Mouse (Mus musculus): Measurements from ENCODE around the gene Dync1i1. TPM values are rescaled to one million over a fixed set of nuclear protein-coding genes. Genes with fewer than 3 reads are reported as not detected.

Dync1i1 gene
- polyA plus RNA-seq, 1 experiment = 3.9 TPM

DNA sequence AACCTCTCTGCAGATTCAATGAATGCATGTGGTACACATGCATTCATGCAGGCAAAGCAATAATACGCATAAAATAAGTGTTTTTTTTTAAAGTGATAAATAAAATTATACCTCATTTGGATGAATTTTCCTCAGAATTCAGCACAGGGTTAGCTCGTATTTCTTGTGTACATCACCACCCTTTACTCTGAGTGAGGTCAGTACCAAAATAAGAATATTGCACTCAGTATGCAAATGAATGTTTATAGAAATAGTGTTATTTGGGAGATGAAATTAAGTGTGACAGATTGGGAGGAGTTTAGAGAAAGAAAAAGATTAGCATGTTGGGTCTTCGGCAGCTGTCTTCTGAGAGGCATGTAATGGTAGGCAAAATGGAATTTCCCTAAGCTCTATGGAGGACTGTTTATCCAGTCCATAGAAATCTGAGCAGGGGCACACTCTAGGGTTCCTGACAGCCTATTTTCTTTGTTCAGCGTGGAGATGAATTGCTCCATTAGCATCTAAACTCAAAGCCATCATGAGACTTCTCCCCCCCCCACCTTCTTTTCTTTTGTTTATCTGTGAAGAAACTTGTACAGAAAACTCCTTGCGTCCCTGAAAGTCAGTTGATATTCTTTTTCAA is 31.2 kb downstream of the Dync1i1 start:
- H3K4me2 ChIP-seq (ENCODE audit: low read depth) = no peak overlapping the region

GRCm38 (mm10) chr6:5762943-5763342 is 37.5 kb downstream of the Dync1i1 start:
- no peaks in the 10 kb centered on the region for H3K27me3 ChIP-seq (ENCODE audit: control insufficient read depth, insufficient read depth, insufficient read length)
- H3K4me3 ChIP-seq = no peak overlapping the region
- no peak overlapping the region for H3ac ChIP-seq (ENCODE audit: control insufficient read depth, insufficient read length)
- H3K36me3 ChIP-seq (ENCODE audit: control insufficient read depth, insufficient read depth) = no peaks in the 10 kb centered on the region
- TF ChIP-seq TCF3 (IDR thresholded peaks at IDR 0.05; ENCODE audit: insufficient read length, low read depth) (no peak), E2F4 (IDR thresholded peaks at IDR 0.05; ENCODE audit: insufficient read depth) (no peak), POLR2A (IDR thresholded peaks at IDR 0.05; ENCODE audit: insufficient read length, low read depth) (no peak), MAX (IDR thresholded peaks at IDR 0.05; ENCODE audit: low read depth) (no peak), CEBPB (IDR thresholded peaks at IDR 0.05; ENCODE audit: insufficient read depth, poor library complexity, severe bottlenecking) (no peak), POLR2AphosphoS2 (IDR thresholded peaks at IDR 0.05; ENCODE audit: insufficient read length, low read depth) (no peak), USF1 (IDR thresholded peaks at IDR 0.05; ENCODE audit: low read depth) (no peak), SRF (IDR thresholded peaks at IDR 0.05; ENCODE audit: control insufficient read depth, insufficient read length, low read depth) (no peak), TCF12 (IDR thresholded peaks at IDR 0.05; ENCODE audit: insufficient read depth, poor library complexity, severe bottlenecking) (no peak), MYOD1 (IDR thresholded peaks at IDR 0.05; ENCODE audit: control insufficient read depth in 1 of 3, insufficient read length in 2 of 3, low read depth in 2 of 3) (no peak), REST (IDR thresholded peaks at IDR 0.05; ENCODE audit: insufficient read depth, insufficient read length) (no peak), MYOG (IDR thresholded peaks at IDR 0.05; ENCODE audit: control insufficient read depth in 1 of 3, insufficient read depth in 1 of 3, insufficient read length in 2 of 3, low read depth in 2 of 3) (no peak)
- H3K79me2 ChIP-seq (ENCODE audit: control insufficient read depth, insufficient read depth) = no peaks in the 10 kb centered on the region
- H3K4me2 ChIP-seq (ENCODE audit: low read depth) = no peak overlapping the region

More for the DNA sequence above, 31.2 kb downstream of the Dync1i1 start:
- Histone ChIP-seq H3K36me3 (ENCODE audit: control insufficient read depth, insufficient read depth) (no peaks in the 10 kb centered on the region), H3ac (ENCODE audit: control insufficient read depth, insufficient read length) (no peak overlapping the region), H3K79me2 (ENCODE audit: control insufficient read depth, insufficient read depth) (no peaks in the 10 kb centered on the region), H3K27me3 (ENCODE audit: control insufficient read depth, insufficient read depth, insufficient read length) (no peaks in the 10 kb centered on the region), H3K4me3 (no peak overlapping the region)
- TF ChIP-seq TCF12 (IDR thresholded peaks at IDR 0.05; ENCODE audit: insufficient read depth, poor library complexity, severe bottlenecking) = no peak
- TF ChIP-seq CEBPB (IDR thresholded peaks at IDR 0.05; ENCODE audit: insufficient read depth, poor library complexity, severe bottlenecking) = no peak
- TF ChIP-seq MYOD1 (IDR thresholded peaks at IDR 0.05; ENCODE audit: control insufficient read depth in 1 of 3, insufficient read length in 2 of 3, low read depth in 2 of 3) = no peak
- no peak for TF ChIP-seq POLR2A (IDR thresholded peaks at IDR 0.05; ENCODE audit: insufficient read length, low read depth)
- no peak for TF ChIP-seq USF1 (IDR thresholded peaks at IDR 0.05; ENCODE audit: low read depth)
- no peak for TF ChIP-seq MYOG (IDR thresholded peaks at IDR 0.05; ENCODE audit: control insufficient read depth in 1 of 3, insufficient read depth in 1 of 3, insufficient read length in 2 of 3, low read depth in 2 of 3)
- TF ChIP-seq E2F4 (IDR thresholded peaks at IDR 0.05; ENCODE audit: insufficient read depth) = no peak
- no peak for TF ChIP-seq SRF (IDR thresholded peaks at IDR 0.05; ENCODE audit: control insufficient read depth, insufficient read length, low read depth)
- TF ChIP-seq REST (IDR thresholded peaks at IDR 0.05; ENCODE audit: insufficient read depth, insufficient read length) = no peak
- no peak for TF ChIP-seq TCF3 (IDR thresholded peaks at IDR 0.05; ENCODE audit: insufficient read length, low read depth)
- TF ChIP-seq MAX (IDR thresholded peaks at IDR 0.05; ENCODE audit: low read depth) = no peak
- TF ChIP-seq POLR2AphosphoS2 (IDR thresholded peaks at IDR 0.05; ENCODE audit: insufficient read length, low read depth) = no peak

GRCm38 (mm10) chr6:5768576-5768975 is 43.1 kb downstream of the Dync1i1 start:
- TF ChIP-seq POLR2AphosphoS2 (IDR thresholded peaks at IDR 0.05; ENCODE audit: insufficient read length, low read depth) (no peak), REST (IDR thresholded peaks at IDR 0.05; ENCODE audit: insufficient read depth, insufficient read length) (no peak), TCF3 (IDR thresholded peaks at IDR 0.05; ENCODE audit: insufficient read length, low read depth) (no peak), SRF (IDR thresholded peaks at IDR 0.05; ENCODE audit: control insufficient read depth, insufficient read length, low read depth) (no peak)
- Histone ChIP-seq H3K27me3 (ENCODE audit: control insufficient read depth, insufficient read depth, insufficient read length) (no peaks in the 10 kb centered on the region), H3K4me2 (ENCODE audit: low read depth) (no peak overlapping the region), H3K36me3 (ENCODE audit: control insufficient read depth, insufficient read depth) (no peaks in the 10 kb centered on the region), H3K79me2 (ENCODE audit: control insufficient read depth, insufficient read depth) (no peaks in the 10 kb centered on the region), H3K4me3 (no peak overlapping the region), H3ac (ENCODE audit: control insufficient read depth, insufficient read length) (no peak overlapping the region)

DNA sequence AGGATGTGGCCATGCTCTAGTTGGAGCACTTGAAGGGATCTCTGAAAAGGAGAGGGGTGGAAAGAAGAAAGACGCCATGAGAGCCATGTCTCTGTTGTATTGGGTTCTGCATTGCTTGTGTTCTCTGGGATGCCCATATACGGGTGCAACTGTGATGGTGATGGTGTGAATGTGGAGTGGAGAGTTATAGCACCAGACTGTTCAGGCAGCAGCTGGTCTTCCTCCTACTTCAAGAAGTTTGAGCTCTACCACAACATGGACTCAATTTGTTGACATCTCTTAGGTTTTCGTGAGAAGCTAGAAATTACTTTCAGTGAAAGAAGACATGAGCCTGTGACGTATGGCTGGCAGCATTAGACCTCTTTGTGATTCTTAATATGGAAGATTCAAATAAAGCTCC is 44.8 kb downstream of the Dync1i1 start:
- TF ChIP-seq MYOD1 (IDR thresholded peaks at IDR 0.05; ENCODE audit: control insufficient read depth in 1 of 3, insufficient read length in 2 of 3, low read depth in 2 of 3) = no peak
- TF ChIP-seq SRF (IDR thresholded peaks at IDR 0.05; ENCODE audit: control insufficient read depth, insufficient read length, low read depth) = no peak
- no peak for TF ChIP-seq CEBPB (IDR thresholded peaks at IDR 0.05; ENCODE audit: insufficient read depth, poor library complexity, severe bottlenecking)
- TF ChIP-seq E2F4 (IDR thresholded peaks at IDR 0.05; ENCODE audit: insufficient read depth) = no peak
- no peak for TF ChIP-seq POLR2A (IDR thresholded peaks at IDR 0.05; ENCODE audit: insufficient read length, low read depth)
- TF ChIP-seq POLR2AphosphoS2 (IDR thresholded peaks at IDR 0.05; ENCODE audit: insufficient read length, low read depth) = no peak
- no peak for TF ChIP-seq REST (IDR thresholded peaks at IDR 0.05; ENCODE audit: insufficient read depth, insufficient read length)
- TF ChIP-seq MAX (IDR thresholded peaks at IDR 0.05; ENCODE audit: low read depth) = no peak
- no peak for TF ChIP-seq TCF3 (IDR thresholded peaks at IDR 0.05; ENCODE audit: insufficient read length, low read depth)
- no peak for TF ChIP-seq USF1 (IDR thresholded peaks at IDR 0.05; ENCODE audit: low read depth)
- no peak for TF ChIP-seq MYOG (IDR thresholded peaks at IDR 0.05; ENCODE audit: control insufficient read depth in 1 of 3, insufficient read depth in 1 of 3, insufficient read length in 2 of 3, low read depth in 2 of 3)
- Histone ChIP-seq H3K36me3 (ENCODE audit: control insufficient read depth, insufficient read depth) (no peaks in the 10 kb centered on the region), H3K27me3 (ENCODE audit: control insufficient read depth, insufficient read depth, insufficient read length) (no peaks in the 10 kb centered on the region)

More for the DNA sequence above, 44.8 kb downstream of the Dync1i1 start:
- H3K4me2 ChIP-seq (ENCODE audit: low read depth) = no peak overlapping the region
- H3K79me2 ChIP-seq (ENCODE audit: control insufficient read depth, insufficient read depth) = no peaks in the 10 kb centered on the region
- H3K4me3 ChIP-seq = no peak overlapping the region
- no peak overlapping the region for H3ac ChIP-seq (ENCODE audit: control insufficient read depth, insufficient read length)
